Mouse (Mus musculus): ENCODE data around the gene Fbxo34.

DNA sequence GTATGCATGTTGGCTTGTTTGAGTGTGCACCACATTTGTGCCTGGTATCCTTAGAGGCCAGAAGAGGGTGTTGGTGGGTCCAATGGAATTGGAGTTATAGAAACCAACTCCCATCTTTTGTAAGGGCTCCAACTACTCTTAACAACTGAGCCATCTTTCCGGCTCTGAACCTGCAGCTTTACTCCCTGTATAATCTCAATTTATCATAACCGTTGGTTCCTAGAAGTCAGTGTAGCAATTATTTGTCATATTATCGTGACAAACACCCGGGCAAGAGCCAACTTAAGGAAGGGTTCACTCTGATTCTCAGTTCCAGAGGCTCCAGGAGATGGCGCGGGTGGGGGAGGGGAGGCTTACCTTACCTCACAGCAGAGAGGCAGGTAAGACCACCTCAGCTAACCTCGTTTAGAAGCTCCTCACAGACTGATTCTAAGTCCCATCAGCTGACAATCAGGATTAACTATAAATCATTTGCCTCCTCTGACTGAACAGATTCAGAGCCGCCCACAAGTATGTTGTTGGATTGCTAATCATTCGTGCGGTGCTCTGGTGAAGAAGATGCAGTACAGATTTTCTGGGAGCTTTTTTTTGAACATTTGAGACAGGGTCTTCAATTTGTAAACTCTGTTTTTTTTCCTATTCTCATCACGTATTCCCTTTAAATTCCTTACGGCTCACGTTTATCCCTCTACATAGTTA lies 70.7 kb downstream of the Fbxo34 start:
- no peak for TF ChIP-seq POLR2A (IDR thresholded peaks at IDR 0.05; ENCODE audit: low read depth, low read length)
- no peak for TF ChIP-seq CTCF (conservative IDR thresholded peaks at IDR 0.05; ENCODE audit: insufficient read depth, insufficient read length, low read depth, low read length)
